Mouse (Mus musculus) stomach, embryonic 15.5 days (tissue): ENCODE measurements at regions not wholly inside any gene's neighbourhood (a gene's known extent, or its start where the extent isn't known, plus 50 kb on each side); places are given as distances from the start of the nearest gene placed in this dataset.

Source experiments
- ATAC-seq: fragments of 200-750 bp; cut with Nextera tagmentation; 2 replicates; pipeline ENCODE4 v1.8.0; 2017; ENCODE audit warnings: low read depth, moderate number of reproducible peaks, moderate TSS enrichment; ENCODE audit not compliant: insufficient read depth, low FRiP score
- H3K27ac ChIP-seq: fragments of 300-500 bp; sonication (generic); 2 replicates; pipeline ENCODE4 v1.5.1; 2015; ENCODE audit warnings: mild to moderate bottlenecking, inconsistent platforms
- H3K27me3 ChIP-seq: fragments of 300-500 bp; sonication (generic); replicated peaks from 2 replicates; pipeline ENCODE4 v1.6.1; 2015; ENCODE audit warnings: inconsistent platforms
- H3K36me3 ChIP-seq: fragments of 300-500 bp; sonication (generic); 2 replicates; pipeline ENCODE4 v1.6.1; 2015; ENCODE audit warnings: inconsistent platforms
- H3K4me1 ChIP-seq: fragments of 300-500 bp; sonication (generic); 2 replicates; pipeline ENCODE4 v1.6.1; 2015; ENCODE audit warnings: inconsistent platforms
- H3K4me2 ChIP-seq: fragments of 300-500 bp; sonication (generic); 2 replicates; pipeline ENCODE4 v1.6.1; 2015; ENCODE audit warnings: mild to moderate bottlenecking, inconsistent platforms
- H3K4me3 ChIP-seq: fragments of 300-500 bp; sonication (generic); replicated peaks from 2 replicates; pipeline ENCODE4 v1.5.1; 2015; ENCODE audit warnings: inconsistent platforms
- H3K9ac ChIP-seq: fragments of 300-500 bp; sonication (generic); 2 replicates; pipeline ENCODE4 v1.6.1; 2015; ENCODE audit warnings: inconsistent platforms
- H3K9me3 ChIP-seq: fragments of 300-500 bp; sonication (generic); 2 replicates; pipeline ENCODE4 v1.6.1; 2016; ENCODE audit warnings: inconsistent platforms
- WGBS: fragments of 180-500 bp; shearing (Covaris S2); methylation state at CpG from one replicate; pipeline ENCODE4 v1.1.7; 2015; 5-methylcytosine and 5-hydroxymethylcytosine counted together

- Histone ChIP-seq H3K4me2 (no peak overlapping the region), H3K27ac (no peak overlapping the region), H3K36me3 (no peaks in the 10 kb centered on the region), H3K27me3 (no peaks in the 10 kb centered on the region), H3K9me3 (no peaks in the 10 kb centered on the region), H3K4me3 (no peak overlapping the region), H3K9ac (no peak overlapping the region), H3K4me1 (no peaks in the 10 kb centered on the region)
- 18% methylated on average over 2 of the region's 2 CpGs for WGBS
- no peak; the same call in 1 of the 2 replicates for ATAC-seq
These were observed 59.2 kb downstream of the Csl start for GRCm38 (mm10) chr10:99700052-99700777.
